Mouse (Mus musculus) stomach, postnatal 0 days (tissue): ENCODE results near the gene Tigd4. TPM values are rescaled to one million over a fixed set of nuclear protein-coding genes. Genes with fewer than 3 reads are reported as not detected.

ENCODE experiments used
- ATAC-seq: fragments of 200-750 bp; cut with Nextera tagmentation; 2 replicates; pipeline ENCODE4 v1.8.0; 2017; ENCODE audit not compliant: low FRiP score, low TSS enrichment
- DNase-seq: peaks from one replicate; pipeline ENCODE4 v3.0.0-alpha.2; 2016; ENCODE audit warnings: low spot score
- H3K27ac ChIP-seq: fragments of 300-500 bp; sonication (generic); replicated peaks from 2 replicates; pipeline ENCODE4 v1.5.1; 2014; ENCODE audit warnings: mild to moderate bottlenecking, control low read depth
- H3K27me3 ChIP-seq: fragments of 300-500 bp; sonication (generic); 2 replicates; pipeline ENCODE4 v1.6.1; 2014; ENCODE audit warnings: low read length; ENCODE audit not compliant: control insufficient read depth, insufficient read depth
- H3K36me3 ChIP-seq: fragments of 300-500 bp; sonication (generic); 2 replicates; pipeline ENCODE4 v1.6.1; 2014; ENCODE audit warnings: low read length, mixed read lengths; ENCODE audit not compliant: control insufficient read depth, insufficient read depth
- H3K4me1 ChIP-seq: fragments of 300-500 bp; sonication (generic); replicated peaks from 2 replicates; pipeline ENCODE4 v1.6.1; 2014; ENCODE audit warnings: antibody characterized with exemption; ENCODE audit not compliant: control insufficient read depth, insufficient read depth
- H3K4me2 ChIP-seq: fragments of 300-500 bp; sonication (generic); replicated peaks from 2 replicates; pipeline ENCODE4 v1.6.1; 2014; ENCODE audit warnings: low read depth, mild to moderate bottlenecking, control low read depth, moderate library complexity
- H3K4me3 ChIP-seq: fragments of 300-500 bp; sonication (generic); 2 replicates; pipeline ENCODE4 v1.5.1; 2014; ENCODE audit warnings: low read depth, low read length, control low read depth
- H3K9ac ChIP-seq: fragments of 300-500 bp; sonication (generic); 2 replicates; pipeline ENCODE4 v1.6.1; 2014; ENCODE audit warnings: mild to moderate bottlenecking, low read length, control low read depth, mixed read lengths
- H3K9me3 ChIP-seq: fragments of 300-500 bp; sonication (generic); 2 replicates; pipeline ENCODE4 v1.6.1; 2016; ENCODE audit warnings: low read length; ENCODE audit not compliant: control insufficient read depth
- CTCF ChIP-seq: IDR thresholded peaks from 2 replicates; pipeline ENCODE4 v1.5.1; 2016; ENCODE audit warnings: antibody characterized with exemption, low read depth, mild to moderate bottlenecking, moderate library complexity
- EP300 ChIP-seq: optimal IDR thresholded peaks from 2 replicates; pipeline ENCODE3; 2016; ENCODE audit warnings: antibody characterized with exemption
- WGBS: fragments of 180-500 bp; shearing (Covaris S2); extraction: QIAGEN DNeasy Blood & Tissue Kit; methylation state at CpG from one replicate; pipeline ENCODE4 v1.1.7; 2014; 5-methylcytosine and 5-hydroxymethylcytosine counted together
- polyA plus RNA-seq: library from polyadenylated mRNA; unstranded; fragments of >200 nt; fragmentation: Nextera tagmentation; extraction: Ambion mirVana; gene quantifications from 2 replicates; pipeline ENCODE4 v1.2.1, GENCODE M21; 2015

Gene Tigd4
- polyA plus RNA-seq, 1 experiment from 2014 or later, result 0.15 TPM

- Histone ChIP-seq H3K4me2 (no peak overlapping the region), H3K9me3 (no peaks in the 10 kb centered on the region), H3K4me1 (no peaks in the 10 kb centered on the region), H3K9ac (0 out of 2 replicates have a peak overlapping the region, but pooled peaks have one; percentile 5), H3K27ac (peak overlapping the region; percentile 94), H3K36me3 (no peaks in the 10 kb centered on the region), H3K4me3 (no peak overlapping the region), H3K27me3 (no peaks in the 10 kb centered on the region)
- peak; percentile 91 for ATAC-seq
- TF ChIP-seq EP300 (no peak), CTCF (peak; percentile 14; the same call in 1 of the 2 replicates)
- DNase-seq, result peak; percentile 88
- WGBS, result 48% methylated on average over 12 of the region's 12 CpGs
Observed at GRCm38 (mm10) chr3:84637890-84638578, 44.7 kb downstream of the Tigd4 start.

GRCm38 (mm10) chr3:84638858-84639257, 45.5 kb downstream of the Tigd4 start:
- Histone ChIP-seq H3K4me1 (no peaks in the 10 kb centered on the region), H3K4me3 (no peak overlapping the region), H3K36me3 (no peaks in the 10 kb centered on the region), H3K27me3 (no peaks in the 10 kb centered on the region), H3K27ac (peak overlapping the region; percentile 94), H3K9me3 (no peaks in the 10 kb centered on the region), H3K4me2 (no peak overlapping the region), H3K9ac (no peak overlapping the region)
- 66% methylated on average over 4 of the region's 4 CpGs for WGBS
- DNase-seq (peak; percentile 84), ATAC-seq (peak; percentile 96)
- TF ChIP-seq EP300 (no peak), CTCF (peak; percentile 24; the same call in 1 of the 2 replicates)

GRCm38 (mm10) chr3:84639767-84640500, 46.6 kb downstream of the Tigd4 start:
- Histone ChIP-seq H3K4me3 (no peak overlapping the region), H3K36me3 (no peaks in the 10 kb centered on the region), H3K4me2 (no peak overlapping the region), H3K27me3 (no peaks in the 10 kb centered on the region), H3K27ac (0 out of 2 replicates have a peak overlapping the region, but pooled peaks have one; percentile 3), H3K9me3 (no peaks in the 10 kb centered on the region), H3K4me1 (no peaks in the 10 kb centered on the region), H3K9ac (no peak overlapping the region)
- TF ChIP-seq EP300 (no peak), CTCF (no peak)
- no peak for DNase-seq
- ATAC-seq, result no peak
- WGBS, result 45% methylated on average over 11 of the region's 11 CpGs

- H3K4me2 ChIP-seq, result no peak overlapping the region
- WGBS, result 41% methylated on average over 6 of the region's 6 CpGs
- TF ChIP-seq CTCF (no peak), EP300 (no peak)
- no peaks in the 10 kb centered on the region for H3K9me3 ChIP-seq
- H3K4me1 ChIP-seq, result no peaks in the 10 kb centered on the region
- ATAC-seq, result no peak
- no peak overlapping the region for H3K4me3 ChIP-seq
- H3K36me3 ChIP-seq, result no peaks in the 10 kb centered on the region
- no peak overlapping the region for H3K9ac ChIP-seq
- DNase-seq, result no peak
- H3K27me3 ChIP-seq, result no peaks in the 10 kb centered on the region
- no peak overlapping the region for H3K27ac ChIP-seq
Observed at GRCm38 (mm10) chr3:84640536-84640935, 47.2 kb downstream of the Tigd4 start.

- Histone ChIP-seq H3K9ac (no peak overlapping the region), H3K4me1 (no peaks in the 10 kb centered on the region), H3K27ac (no peak overlapping the region), H3K9me3 (no peaks in the 10 kb centered on the region), H3K36me3 (no peaks in the 10 kb centered on the region), H3K4me3 (no peak overlapping the region), H3K4me2 (no peak overlapping the region), H3K27me3 (no peaks in the 10 kb centered on the region)
- WGBS, result 90% methylated on average over 2 of the region's 2 CpGs
- ATAC-seq (no peak), DNase-seq (no peak)
- TF ChIP-seq CTCF, result no peak
- TF ChIP-seq EP300, result no peak
Observed at GRCm38 (mm10) chr3:84641391-84641790, 48.0 kb downstream of the Tigd4 start.

- Histone ChIP-seq H3K4me2 (no peak overlapping the region), H3K27ac (no peak overlapping the region), H3K9ac (no peak overlapping the region), H3K4me3 (no peak overlapping the region), H3K36me3 (no peaks in the 10 kb centered on the region), H3K9me3 (no peaks in the 10 kb centered on the region), H3K27me3 (no peaks in the 10 kb centered on the region), H3K4me1 (no peaks in the 10 kb centered on the region)
- 76% methylated on average over 4 of the region's 4 CpGs for WGBS
- DNase-seq (no peak), ATAC-seq (no peak)
- TF ChIP-seq EP300, result no peak
- TF ChIP-seq CTCF, result no peak
Observed at GRCm38 (mm10) chr3:84642942-84643341, 49.6 kb downstream of the Tigd4 start.
